Mouse (Mus musculus): ENCODE data around the gene Prps1.

- TF ChIP-seq CTCF (IDR thresholded peaks at IDR 0.05), result no peak
- TF ChIP-seq EP300 (IDR thresholded peaks at IDR 0.05), result no peak
Observed at GRCm38 (mm10) chrX:140407593-140407992, 48.8 kb upstream of the Prps1 start.
